Mouse (Mus musculus): Measurements from ENCODE around the gene Klhl33. TPM values are rescaled to one million over a fixed set of nuclear protein-coding genes. Genes with fewer than 3 reads are reported as not detected.

The Klhl33 gene
- total and polyA plus RNA-seq, 3 experiments = 0.22 TPM; not detected in 2

- no peaks in the 10 kb centered on the region; the same call in 1 of the 2 replicates for H3K27me3 ChIP-seq (ENCODE audit: insufficient read depth, low read length)
- no peak overlapping the region for H3K4me3 ChIP-seq (ENCODE audit: low read depth, low read length)
- TF ChIP-seq POLR2AphosphoS5 (IDR thresholded peaks at IDR 0.05; ENCODE audit: insufficient replicate concordance, low read depth, low read length) (no peak), GATA1 (IDR thresholded peaks at IDR 0.05; ENCODE audit: borderline replicate concordance, low read length) (no peak), TAL1 (conservative IDR thresholded peaks at IDR 0.05; ENCODE audit: low read depth, low read length) (no peak), GATA2 (IDR thresholded peaks at IDR 0.05; ENCODE audit: borderline replicate concordance, low read depth, low read length) (no peak), CTCF (IDR thresholded peaks at IDR 0.05; ENCODE audit: low read depth, low read length) (no peak)
- H3K9me3 ChIP-seq (replicated peaks) = no peaks in the 10 kb centered on the region
- ATAC-seq (ENCODE audit: extremely low read depth, insufficient number of reproducible peaks, low FRiP score, poor library complexity, severe bottlenecking) (no peak), DNase-seq (ENCODE audit: low spot score) (no peak)
- H3K36me3 ChIP-seq (replicated peaks) = peaks cover 74% of the 10 kb centered on the region
- H3K4me1 ChIP-seq (ENCODE audit: insufficient read depth, low read depth, low read length) = no peaks in the 10 kb centered on the region
These were observed 34.7 kb downstream of the Klhl33 start for GRCm38 (mm10) chr14:50862641-50863040.

- Histone ChIP-seq H3K27me3 (ENCODE audit: insufficient read depth, low read length) (no peaks in the 10 kb centered on the region; the same call in 1 of the 2 replicates), H3K4me3 (ENCODE audit: low read depth, low read length) (no peak overlapping the region), H3K36me3 (replicated peaks) (peaks cover 79% of the 10 kb centered on the region), H3K9me3 (replicated peaks) (no peaks in the 10 kb centered on the region), H3K4me1 (ENCODE audit: insufficient read depth, low read depth, low read length) (no peaks in the 10 kb centered on the region)
- TF ChIP-seq GATA2 (IDR thresholded peaks at IDR 0.05; ENCODE audit: borderline replicate concordance, low read depth, low read length) (no peak), CTCF (IDR thresholded peaks at IDR 0.05; ENCODE audit: low read depth, low read length) (no peak), POLR2AphosphoS5 (IDR thresholded peaks at IDR 0.05; ENCODE audit: insufficient replicate concordance, low read depth, low read length) (no peak), GATA1 (IDR thresholded peaks at IDR 0.05; ENCODE audit: borderline replicate concordance, low read length) (no peak), TAL1 (conservative IDR thresholded peaks at IDR 0.05; ENCODE audit: low read depth, low read length) (no peak)
- no peak for DNase-seq (ENCODE audit: low spot score)
- ATAC-seq (ENCODE audit: extremely low read depth, insufficient number of reproducible peaks, low FRiP score, poor library complexity, severe bottlenecking) = no peak
These were observed 41.5 kb downstream of the Klhl33 start for GRCm38 (mm10) chr14:50855788-50856187.

Other genes with a start within 250 kb of the Klhl33 start
Only the 20 nearest of the 23 such genes appear.
- not detected in 2 replicates for gene Olfr747, start 204.3 kb downstream of the Klhl33 start, total RNA-seq (2014; fragmentation: Nextera tagmentation)
- not detected in 2 replicates for gene Olfr747, start 204.3 kb downstream of the Klhl33 start, total RNA-seq (2017)
- not detected in 2 replicates for gene Olfr747, start 204.3 kb downstream of the Klhl33 start, polyA plus RNA-seq (2012)
- not detected in 2 replicates for gene Olfr748, start 190.1 kb downstream of the Klhl33 start, total RNA-seq (2014; fragmentation: Nextera tagmentation)
- gene Olfr748, start 190.1 kb downstream of the Klhl33 start, total RNA-seq (2017) = 0.11 and 0.29 TPM in 2 replicates
- gene Olfr748, start 190.1 kb downstream of the Klhl33 start, polyA plus RNA-seq (2012) = not detected in 2 replicates
- not detected in 2 replicates for gene Olfr749, start 152.4 kb downstream of the Klhl33 start, total RNA-seq (2014; fragmentation: Nextera tagmentation)
- gene Olfr749, start 152.4 kb downstream of the Klhl33 start, total RNA-seq (2017) = 0.11 and 0.46 TPM in 2 replicates
- not detected in 2 replicates for gene Olfr749, start 152.4 kb downstream of the Klhl33 start, polyA plus RNA-seq (2012)
- gene Ttc5, start 112.0 kb downstream of the Klhl33 start, total RNA-seq (2014; fragmentation: Nextera tagmentation) = 36.6 and 45.8 TPM in 2 replicates
- 43.4 and 45.2 TPM in 2 replicates for gene Ttc5, start 112.0 kb downstream of the Klhl33 start, total RNA-seq (2017)
- gene Ttc5, start 112.0 kb downstream of the Klhl33 start, polyA plus RNA-seq (2012) = 26.5 and 40.2 TPM in 2 replicates
- gene Ccnb1ip1, start 89.8 kb downstream of the Klhl33 start, total RNA-seq (2014; fragmentation: Nextera tagmentation) = 8.7 and 10.3 TPM in 2 replicates
- 6.1 and 8.3 TPM in 2 replicates for gene Ccnb1ip1, start 89.8 kb downstream of the Klhl33 start, total RNA-seq (2017)
- 0.20 and 0.22 TPM in 2 replicates for gene Ccnb1ip1, start 89.8 kb downstream of the Klhl33 start, polyA plus RNA-seq (2012)
- 130 and 176 TPM in 2 replicates for gene Parp2, start 89.7 kb downstream of the Klhl33 start, total RNA-seq (2014; fragmentation: Nextera tagmentation)
- gene Parp2, start 89.7 kb downstream of the Klhl33 start, total RNA-seq (2017) = 101 and 111 TPM in 2 replicates
- 7.2 and 8.2 TPM in 2 replicates for gene Parp2, start 89.7 kb downstream of the Klhl33 start, polyA plus RNA-seq (2012)
- 17.0 and 21.3 TPM in 2 replicates for gene Tep1, start 26.9 kb downstream of the Klhl33 start, total RNA-seq (2014; fragmentation: Nextera tagmentation)
- 29.1 and 29.9 TPM in 2 replicates for gene Tep1, start 26.9 kb downstream of the Klhl33 start, total RNA-seq (2017)
- 2.7 and 3.3 TPM in 2 replicates for gene Tep1, start 26.9 kb downstream of the Klhl33 start, polyA plus RNA-seq (2012)
- gene Osgep, start 27.4 kb upstream of the Klhl33 start, total RNA-seq (2014; fragmentation: Nextera tagmentation) = 25.6 and 29.9 TPM in 2 replicates
- gene Osgep, start 27.4 kb upstream of the Klhl33 start, total RNA-seq (2017) = 94.9 and 117 TPM in 2 replicates
- 29.3 and 42.4 TPM in 2 replicates for gene Osgep, start 27.4 kb upstream of the Klhl33 start, polyA plus RNA-seq (2012)
- 133 and 142 TPM in 2 replicates for gene Apex1, start 27.5 kb upstream of the Klhl33 start, total RNA-seq (2014; fragmentation: Nextera tagmentation)
- 165 and 174 TPM in 2 replicates for gene Apex1, start 27.5 kb upstream of the Klhl33 start, total RNA-seq (2017)
- gene Apex1, start 27.5 kb upstream of the Klhl33 start, polyA plus RNA-seq (2012) = 162 and 174 TPM in 2 replicates
- 23.2 and 45.6 TPM in 2 replicates for gene Pip4p1, start 33.3 kb upstream of the Klhl33 start, total RNA-seq (2014; fragmentation: Nextera tagmentation)
- gene Pip4p1, start 33.3 kb upstream of the Klhl33 start, total RNA-seq (2017) = 31.1 and 32.7 TPM in 2 replicates
- 99.9 and 126 TPM in 2 replicates for gene Pip4p1, start 33.3 kb upstream of the Klhl33 start, polyA plus RNA-seq (2012)
- 70.0 and 88.4 TPM in 2 replicates for gene Pnp, start 33.6 kb upstream of the Klhl33 start, total RNA-seq (2014; fragmentation: Nextera tagmentation)
- 110 and 112 TPM in 2 replicates for gene Pnp, start 33.6 kb upstream of the Klhl33 start, total RNA-seq (2017)
- gene Pnp, start 33.6 kb upstream of the Klhl33 start, polyA plus RNA-seq (2012) = 1.5 TPM in 2 replicates
- gene Gm49342, start 47.0 kb upstream of the Klhl33 start, total RNA-seq (2014; fragmentation: Nextera tagmentation) = 3.2 TPM in 1 of 2 replicates, not detected in the other
- not detected in 2 replicates for gene Gm49342, start 47.0 kb upstream of the Klhl33 start, total RNA-seq (2017)
- 1.5 and 2.0 TPM in 2 replicates for gene Gm49342, start 47.0 kb upstream of the Klhl33 start, polyA plus RNA-seq (2012)
- 5.1 and 10.2 TPM in 2 replicates for gene Pnp2, start 58.5 kb upstream of the Klhl33 start, total RNA-seq (2014; fragmentation: Nextera tagmentation)
- gene Pnp2, start 58.5 kb upstream of the Klhl33 start, total RNA-seq (2017) = 0.52 and 1.1 TPM in 2 replicates
- gene Pnp2, start 58.5 kb upstream of the Klhl33 start, polyA plus RNA-seq (2012) = not detected in 2 replicates
- gene Rnase10, start 110.2 kb upstream of the Klhl33 start, total RNA-seq (2014; fragmentation: Nextera tagmentation) = not detected in 2 replicates
- gene Rnase10, start 110.2 kb upstream of the Klhl33 start, total RNA-seq (2017) = 0.22 TPM in 1 of 2 replicates, not detected in the other
- not detected in 2 replicates for gene Rnase10, start 110.2 kb upstream of the Klhl33 start, polyA plus RNA-seq (2012)
- gene Rnase9, start 144.4 kb upstream of the Klhl33 start, total RNA-seq (2014; fragmentation: Nextera tagmentation) = not detected in 2 replicates
- 0.11 TPM in 1 of 2 replicates, not detected in the other for gene Rnase9, start 144.4 kb upstream of the Klhl33 start, total RNA-seq (2017)
- not detected in 2 replicates for gene Rnase9, start 144.4 kb upstream of the Klhl33 start, polyA plus RNA-seq (2012)
- not detected in 2 replicates for gene Rnase11, start 152.7 kb upstream of the Klhl33 start, total RNA-seq (2014; fragmentation: Nextera tagmentation)
- 0.22 TPM in 1 of 2 replicates, not detected in the other for gene Rnase11, start 152.7 kb upstream of the Klhl33 start, total RNA-seq (2017)
- not detected in 2 replicates for gene Rnase11, start 152.7 kb upstream of the Klhl33 start, polyA plus RNA-seq (2012)
- gene Rnase12, start 160.2 kb upstream of the Klhl33 start, total RNA-seq (2014; fragmentation: Nextera tagmentation) = not detected in 2 replicates
- gene Rnase12, start 160.2 kb upstream of the Klhl33 start, total RNA-seq (2017) = not detected in 2 replicates
- not detected in 2 replicates for gene Rnase12, start 160.2 kb upstream of the Klhl33 start, polyA plus RNA-seq (2012)
- not detected in 2 replicates for gene Olfr750, start 176.9 kb upstream of the Klhl33 start, total RNA-seq (2014; fragmentation: Nextera tagmentation)
- 0.05 and 0.06 TPM in 2 replicates for gene Olfr750, start 176.9 kb upstream of the Klhl33 start, total RNA-seq (2017)
- gene Olfr750, start 176.9 kb upstream of the Klhl33 start, polyA plus RNA-seq (2012) = not detected in 2 replicates
- 2.7 and 3.2 TPM in 2 replicates for gene Rnase4, start 193.6 kb upstream of the Klhl33 start, total RNA-seq (2014; fragmentation: Nextera tagmentation)
- 0.17 and 0.49 TPM in 2 replicates for gene Rnase4, start 193.6 kb upstream of the Klhl33 start, total RNA-seq (2017)
- gene Rnase4, start 193.6 kb upstream of the Klhl33 start, polyA plus RNA-seq (2012) = not detected in 2 replicates
- gene Ang, start 193.6 kb upstream of the Klhl33 start, total RNA-seq (2014; fragmentation: Nextera tagmentation) = 1.6 TPM in 1 of 2 replicates, not detected in the other
- gene Ang, start 193.6 kb upstream of the Klhl33 start, total RNA-seq (2017) = 0.16 TPM in 1 of 2 replicates, not detected in the other
- gene Ang, start 193.6 kb upstream of the Klhl33 start, polyA plus RNA-seq (2012) = not detected in 2 replicates

All from G1E (cell line).